Mouse (Mus musculus) G1E (cell line): Measurements from ENCODE around the gene Coq4.

Experiments used
- CTCF ChIP-seq: IDR thresholded peaks from 2 replicates; pipeline ENCODE4 v1.5.1; 2012; ENCODE audit warnings: low read depth, low read length, inconsistent platforms, mixed read lengths
- GATA1 ChIP-seq: IDR thresholded peaks from 2 replicates; pipeline ENCODE4 v1.6.1; 2012; ENCODE audit warnings: borderline replicate concordance, low read length, inconsistent platforms, mixed read lengths
- GATA2 ChIP-seq: IDR thresholded peaks from 2 replicates; pipeline ENCODE4 v1.6.1; 2012; ENCODE audit warnings: low read depth, low read length, inconsistent platforms, borderline replicate concordance
- POLR2AphosphoS5 ChIP-seq: IDR thresholded peaks from 2 replicates; pipeline ENCODE4 v1.6.1; 2012; ENCODE audit warnings: low read depth, low read length, inconsistent platforms; ENCODE audit not compliant: insufficient replicate concordance
- TAL1 ChIP-seq: conservative IDR thresholded peaks from 2 replicates; pipeline ENCODE4 v1.6.1; 2012; ENCODE audit warnings: low read depth, low read length, inconsistent platforms, mixed read lengths

DNA sequence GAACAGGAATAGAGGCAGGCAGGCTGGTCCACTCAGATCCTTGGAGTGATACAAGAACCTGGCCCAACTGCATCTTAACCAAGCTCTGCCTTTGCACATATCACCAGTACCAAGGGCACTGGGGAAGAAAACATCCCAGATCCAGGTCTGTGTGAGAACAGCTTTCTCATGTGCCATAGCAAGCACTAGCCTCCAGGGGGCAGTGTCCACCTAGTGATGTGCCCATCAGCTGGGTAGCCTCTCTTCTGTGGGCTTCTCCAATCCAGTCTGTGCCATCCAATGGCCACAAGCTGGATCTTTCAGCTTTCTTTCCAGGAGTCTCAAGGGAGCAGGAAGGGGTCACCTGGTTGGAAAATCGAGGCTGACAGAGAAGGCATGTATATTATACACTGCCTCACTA is 22.5 kb upstream of the Coq4 start:
- peak; percentile 80 for TF ChIP-seq CTCF
- TF ChIP-seq GATA1, result no peak
- no peak for TF ChIP-seq TAL1
- no peak for TF ChIP-seq POLR2AphosphoS5
- no peak for TF ChIP-seq GATA2
